Mouse (Mus musculus) testis, adult 2 months (tissue): ENCODE data around the gene Ghrh. TPM values are rescaled to one million over a fixed set of nuclear protein-coding genes. Genes with fewer than 3 reads are reported as not detected.

Experiments used
- H3K27ac ChIP-seq: fragments of 200-500 bp; 2 replicates; pipeline ENCODE4 v1.5.1; 2012; ENCODE audit warnings: low read depth, low read length; ENCODE audit not compliant: control insufficient read depth, insufficient read depth
- H3K27me3 ChIP-seq: fragments of 200-500 bp; 2 replicates; pipeline ENCODE4 v1.6.1; 2012; ENCODE audit warnings: mild to moderate bottlenecking, low read length, moderate library complexity; ENCODE audit not compliant: control insufficient read depth, insufficient read depth
- H3K36me3 ChIP-seq: fragments of 200-500 bp; 2 replicates; pipeline ENCODE4 v1.6.1; 2012; ENCODE audit warnings: mild to moderate bottlenecking, low read length; ENCODE audit not compliant: control insufficient read depth, insufficient read depth
- H3K4me1 ChIP-seq: fragments of 200-500 bp; 2 replicates; pipeline ENCODE4 v1.6.1; 2012; ENCODE audit warnings: low read length; ENCODE audit not compliant: control insufficient read depth, insufficient read depth
- H3K4me3 ChIP-seq: fragments of 200-500 bp; 2 replicates; pipeline ENCODE4 v1.5.1; 2012; ENCODE audit warnings: low read depth, mild to moderate bottlenecking, low read length, moderate library complexity, mixed read lengths; ENCODE audit not compliant: control insufficient read depth
- CTCF ChIP-seq: fragments of 200-500 bp; IDR thresholded peaks from 2 replicates; pipeline ENCODE4 v1.5.1; 2012; ENCODE audit warnings: low read depth, mild to moderate bottlenecking, inconsistent platforms, low read length, moderate library complexity; ENCODE audit not compliant: control insufficient read depth, insufficient read depth, insufficient replicate concordance
- POLR2A ChIP-seq: fragments of 200-500 bp; IDR thresholded peaks from 2 replicates; pipeline ENCODE4 v1.6.1; 2012; ENCODE audit warnings: low read depth, mild to moderate bottlenecking, inconsistent platforms, low read length, moderate library complexity; ENCODE audit not compliant: control insufficient read depth
- polyA plus RNA-seq: library from polyadenylated mRNA; depleted of rRNA; stranded (reverse); fragments of >200 nt; gene quantifications from 2 replicates; pipeline ENCODE4 v1.2.3, GENCODE M21; 2012

Gene Ghrh
- polyA plus RNA-seq, 1 experiment: 0.89 TPM

- Histone ChIP-seq H3K27ac (peak within 1 kb of the TSS; percentile 71), H3K27me3 (no peaks in the 10 kb centered on the region), H3K4me3 (peak within 1 kb of the TSS; percentile 90), H3K36me3 (no peaks in the 10 kb centered on the region), H3K4me1 (peaks cover 4% of the 10 kb centered on the region)
- no peak for TF ChIP-seq CTCF
- peak; percentile 92 for TF ChIP-seq POLR2A
Observed at GRCm38 (mm10) chr2:157367184-157367893, 20.0 kb upstream of the Ghrh start, which contains the start of gene Manbal. Gene Manbal, plus strand, starts transcription at chr2:157367594.

- peaks cover 4% of the 10 kb centered on the region for H3K4me1 ChIP-seq
- no peaks in the 10 kb centered on the region for H3K27me3 ChIP-seq
- no peak overlapping the region; the same call in 1 of the 2 replicates for H3K27ac ChIP-seq
- peak overlapping the region; percentile 90 for H3K4me3 ChIP-seq
- no peaks in the 10 kb centered on the region for H3K36me3 ChIP-seq
- TF ChIP-seq CTCF (no peak), POLR2A (no peak)
Observed at GRCm38 (mm10) chr2:157366762-157367161, 19.5 kb upstream of the Ghrh start.

DNA sequence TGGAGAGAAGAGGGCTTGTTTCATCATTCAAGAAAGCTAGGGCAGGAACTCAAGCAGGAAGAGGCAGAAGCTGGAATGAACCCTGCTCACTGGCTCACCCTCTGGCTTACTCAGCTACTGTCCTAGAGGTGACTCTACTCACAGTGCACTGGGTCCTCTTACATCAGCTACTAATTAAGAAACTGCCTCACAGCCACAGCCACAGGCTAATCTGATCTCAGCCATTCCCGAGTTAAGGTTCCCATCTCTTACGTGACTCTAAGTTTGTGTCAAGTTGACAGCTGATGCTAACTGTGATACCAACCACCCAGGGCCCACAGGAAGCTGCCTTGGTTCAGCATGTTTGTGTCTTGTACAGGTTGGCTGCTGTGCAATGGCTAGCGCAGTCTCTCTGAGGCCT is 15.7 kb upstream of the Ghrh start:
- Histone ChIP-seq H3K36me3 (no peaks in the 10 kb centered on the region), H3K27ac (no peak overlapping the region), H3K4me3 (no peak overlapping the region), H3K27me3 (no peaks in the 10 kb centered on the region), H3K4me1 (peaks cover 4% of the 10 kb centered on the region)
- TF ChIP-seq CTCF (no peak), POLR2A (no peak)

GRCm38 (mm10) chr2:157360028-157360427 is 12.7 kb upstream of the Ghrh start:
- no peaks in the 10 kb centered on the region for H3K4me1 ChIP-seq
- no peak overlapping the region for H3K4me3 ChIP-seq
- H3K27ac ChIP-seq: no peak overlapping the region
- no peaks in the 10 kb centered on the region for H3K36me3 ChIP-seq
- H3K27me3 ChIP-seq: no peaks in the 10 kb centered on the region
- no peak for TF ChIP-seq POLR2A
- no peak for TF ChIP-seq CTCF

- no peak overlapping the region for H3K27ac ChIP-seq
- H3K36me3 ChIP-seq: no peaks in the 10 kb centered on the region
Observed at GRCm38 (mm10) chr2:157354106-157354505, 6.8 kb upstream of the Ghrh start.

GRCm38 (mm10) chr2:157353183-157353582 is 5.9 kb upstream of the Ghrh start:
- H3K27me3 ChIP-seq: no peaks in the 10 kb centered on the region
- H3K27ac ChIP-seq: no peak overlapping the region
- TF ChIP-seq POLR2A: no peak
- TF ChIP-seq CTCF: no peak
- no peaks in the 10 kb centered on the region for H3K36me3 ChIP-seq
- no peak overlapping the region for H3K4me3 ChIP-seq
- H3K4me1 ChIP-seq: no peaks in the 10 kb centered on the region

More at GRCm38 (mm10) chr2:157354106-157354505, 6.8 kb upstream of the Ghrh start:
- no peaks in the 10 kb centered on the region for H3K27me3 ChIP-seq
- TF ChIP-seq POLR2A: no peak
- no peak for TF ChIP-seq CTCF
- no peak overlapping the region; the same call in 1 of the 2 replicates for H3K4me3 ChIP-seq
- H3K4me1 ChIP-seq: no peaks in the 10 kb centered on the region

DNA sequence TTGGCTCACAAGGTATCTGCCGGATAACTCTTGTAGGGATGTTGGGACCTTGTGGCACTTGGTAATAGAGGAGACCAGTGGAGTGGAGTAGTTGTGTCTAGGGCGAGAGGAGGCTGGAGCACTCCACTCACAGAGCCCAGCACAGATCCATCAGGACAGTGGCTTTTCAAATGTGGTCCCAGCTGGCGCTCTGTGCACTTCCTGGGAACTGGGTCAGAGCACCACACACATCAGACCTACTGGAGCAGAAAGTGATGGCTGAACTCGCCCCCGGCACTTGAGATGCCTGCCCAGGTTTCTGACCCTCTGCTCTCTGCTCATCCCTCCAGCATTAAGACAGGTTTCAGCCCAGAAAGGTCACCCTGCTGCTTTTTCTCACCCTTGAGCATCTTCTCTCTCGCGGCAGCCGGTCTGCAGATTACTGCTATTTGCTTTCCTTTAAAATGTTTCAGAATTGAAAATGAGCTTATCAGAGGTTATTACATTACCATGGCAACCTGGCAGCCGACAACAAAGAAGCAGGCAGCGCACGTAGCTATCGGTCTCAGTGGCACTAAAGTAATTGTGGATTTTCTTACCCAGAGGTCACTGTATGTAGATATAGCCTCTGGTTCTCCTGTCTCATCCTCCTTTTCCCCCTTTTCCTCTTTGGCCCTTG is 1.9 kb upstream of the Ghrh start:
- TF ChIP-seq POLR2A: no peak
- TF ChIP-seq CTCF: no peak
- Histone ChIP-seq H3K4me1 (peaks cover 7% of the 10 kb centered on the region), H3K27ac (no peak overlapping the region), H3K4me3 (no peak overlapping the region), H3K27me3 (no peaks in the 10 kb centered on the region), H3K36me3 (no peaks in the 10 kb centered on the region)
